Mouse (Mus musculus) neural tube, embryonic 11.5 days (tissue): Measurements from ENCODE around the gene 8030474K03Rik. TPM values are rescaled to one million over a fixed set of nuclear protein-coding genes. Genes with fewer than 3 reads are reported as not detected.
"Not testable (repeated sequence)": the region's sequence is repeated elsewhere in the genome, so short reads cannot be mapped to it uniquely, and the experiment has no call there.

Experiments used
- ATAC-seq: fragments of 200-750 bp; cut with Nextera tagmentation; 2 replicates; pipeline ENCODE4 v1.8.0; 2017; ENCODE audit warnings: moderate number of reproducible peaks, mild to moderate bottlenecking, moderate TSS enrichment, moderate library complexity; ENCODE audit not compliant: insufficient read depth, low FRiP score, low TSS enrichment
- DNase-seq: peaks from one replicate; pipeline ENCODE4 v3.0.0-alpha.2; 2015; ENCODE audit warnings: low spot score
- H3K27ac ChIP-seq: fragments of 300-500 bp; sonication (generic); 2 replicates; pipeline ENCODE4 v1.5.1; 2014; ENCODE audit warnings: low read depth, mild to moderate bottlenecking, low read length
- H3K27me3 ChIP-seq: fragments of 300-500 bp; sonication (generic); 2 replicates; pipeline ENCODE4 v1.6.1; 2014; ENCODE audit warnings: mild to moderate bottlenecking, low read length, mixed read lengths; ENCODE audit not compliant: control insufficient read depth, insufficient read depth
- H3K36me3 ChIP-seq: fragments of 300-500 bp; sonication (generic); 2 replicates; pipeline ENCODE4 v1.6.1; 2014; ENCODE audit warnings: mild to moderate bottlenecking, low read length, moderate library complexity, mixed read lengths; ENCODE audit not compliant: control insufficient read depth, insufficient read depth
- H3K4me1 ChIP-seq: fragments of 300-500 bp; sonication (generic); 2 replicates; pipeline ENCODE4 v1.6.1; 2014; ENCODE audit warnings: low read length, mixed read lengths; ENCODE audit not compliant: control insufficient read depth, insufficient read depth
- H3K4me2 ChIP-seq: fragments of 300-500 bp; sonication (generic); 2 replicates; pipeline ENCODE4 v1.6.1; 2014; ENCODE audit warnings: low read depth, mild to moderate bottlenecking, moderate library complexity
- H3K4me3 ChIP-seq: fragments of 300-500 bp; sonication (generic); 2 replicates; pipeline ENCODE4 v1.5.1; 2014; ENCODE audit warnings: low read depth, low read length
- H3K9ac ChIP-seq: fragments of 300-500 bp; sonication (generic); 2 replicates; pipeline ENCODE4 v1.6.1; 2014; ENCODE audit warnings: mild to moderate bottlenecking, low read length
- H3K9me3 ChIP-seq: fragments of 300-500 bp; sonication (generic); 2 replicates; pipeline ENCODE4 v1.6.1; 2016; ENCODE audit warnings: low read length; ENCODE audit not compliant: control insufficient read depth
- WGBS: fragments of 180-500 bp; shearing (Covaris S2); extraction: QIAGEN DNeasy Blood & Tissue Kit; methylation state at CpG from one replicate; pipeline ENCODE4 v1.1.7; 2014; 5-methylcytosine and 5-hydroxymethylcytosine counted together
- polyA plus RNA-seq: library from polyadenylated mRNA; unstranded; fragments of >200 nt; fragmentation: Nextera tagmentation; extraction: Ambion mirVana; gene quantifications from 2 replicates; pipeline ENCODE4 v1.2.1, GENCODE M21; 2014

Gene 8030474K03Rik
- polyA plus RNA-seq, 1 experiment from 2014 or later: not detected

GRCm38 (mm10) chrX:101791551-101791950 is 2.9 kb upstream of the 8030474K03Rik start:
- peak; percentile 63 for DNase-seq
- Histone ChIP-seq H3K4me2 (no peak overlapping the region), H3K4me1 (no peaks in the 10 kb centered on the region), H3K4me3 (no peak overlapping the region), H3K27me3 (no peaks in the 10 kb centered on the region), H3K9me3 (no peaks in the 10 kb centered on the region), H3K36me3 (no peaks in the 10 kb centered on the region), H3K27ac (no peak overlapping the region), H3K9ac (no peak overlapping the region)
- ATAC-seq: no peak
- 49% methylated on average over 4 of the region's 4 CpGs for WGBS

GRCm38 (mm10) chrX:101805512-101805911 is 11.1 kb downstream of the 8030474K03Rik start:
- no peak overlapping the region for H3K4me3 ChIP-seq
- 37% methylated on average over 2 of the region's 2 CpGs for WGBS
- no peaks in the 10 kb centered on the region for H3K9me3 ChIP-seq
- no peaks in the 10 kb centered on the region for H3K36me3 ChIP-seq
- no peak overlapping the region for H3K27ac ChIP-seq
- H3K27me3 ChIP-seq: no peaks in the 10 kb centered on the region
- DNase-seq (no peak), ATAC-seq (no peak)
- H3K4me2 ChIP-seq: no peak overlapping the region
- H3K9ac ChIP-seq: no peak overlapping the region
- no peaks in the 10 kb centered on the region for H3K4me1 ChIP-seq

GRCm38 (mm10) chrX:101811750-101812149 is 17.3 kb downstream of the 8030474K03Rik start:
- no peaks in the 10 kb centered on the region for H3K36me3 ChIP-seq
- H3K9me3 ChIP-seq: no peaks in the 10 kb centered on the region
- no peak overlapping the region for H3K4me2 ChIP-seq
- no peak overlapping the region for H3K4me3 ChIP-seq
- H3K4me1 ChIP-seq: no peaks in the 10 kb centered on the region
- DNase-seq: no peak
- 79% methylated on average over 3 of the region's 3 CpGs for WGBS
- H3K9ac ChIP-seq: no peak overlapping the region
- no peaks in the 10 kb centered on the region for H3K27me3 ChIP-seq
- no peak overlapping the region for H3K27ac ChIP-seq
- ATAC-seq: no peak

GRCm38 (mm10) chrX:101819163-101819562 is 24.7 kb downstream of the 8030474K03Rik start:
- Histone ChIP-seq H3K4me2 (no peak overlapping the region), H3K4me3 (no peak overlapping the region), H3K4me1 (no peaks in the 10 kb centered on the region), H3K9me3 (no peaks in the 10 kb centered on the region), H3K27ac (no peak overlapping the region), H3K27me3 (no peaks in the 10 kb centered on the region), H3K9ac (no peak overlapping the region), H3K36me3 (no peaks in the 10 kb centered on the region)
- DNase-seq: no peak
- WGBS: 50% methylated on average over 1 of the region's 1 CpGs
- no peak for ATAC-seq

GRCm38 (mm10) chrX:101819980-101820379 is 25.5 kb downstream of the 8030474K03Rik start:
- H3K4me3 ChIP-seq, DNase-seq, H3K9ac ChIP-seq, H3K27me3 ChIP-seq, ATAC-seq, H3K9me3 ChIP-seq, H3K4me2 ChIP-seq, H3K27ac ChIP-seq, H3K4me1 ChIP-seq, H3K36me3 ChIP-seq: not testable (repeated sequence)

- Histone ChIP-seq H3K27ac (no peak overlapping the region), H3K9me3 (no peaks in the 10 kb centered on the region), H3K4me2 (no peak overlapping the region), H3K9ac (no peak overlapping the region), H3K4me3 (no peak overlapping the region), H3K4me1 (no peaks in the 10 kb centered on the region), H3K36me3 (no peaks in the 10 kb centered on the region), H3K27me3 (peaks cover 36% of the 10 kb centered on the region)
- DNase-seq: no peak
- ATAC-seq: no peak
- 42% methylated on average over 5 of the region's 5 CpGs for WGBS
Observed at GRCm38 (mm10) chrX:101847191-101847795, 52.8 kb downstream of the 8030474K03Rik start.

Other genes starting within 250 kb of the 8030474K03Rik start
- gene Ogt, start 154.6 kb upstream of the 8030474K03Rik start, polyA plus RNA-seq: 232 and 246 TPM in 2 replicates
- 0.13 TPM in 1 of 2 replicates, not detected in the other for gene Cxcr3, start 60.4 kb upstream of the 8030474K03Rik start, polyA plus RNA-seq
- not detected in 2 replicates for gene Gm4779, start 233 bp upstream of the 8030474K03Rik start, polyA plus RNA-seq
- 11.0 and 11.6 TPM in 2 replicates for gene Nhsl2, start 54.7 kb downstream of the 8030474K03Rik start, polyA plus RNA-seq